Mouse (Mus musculus): ENCODE results near the gene Abi3bp.

The Abi3bp gene

GRCm38 (mm10) chr16:56686747-56687146, 209.1 kb downstream of the Abi3bp start:
- DNase-seq (ENCODE audit: low spot score in 2 of 2), result no peak

DNA sequence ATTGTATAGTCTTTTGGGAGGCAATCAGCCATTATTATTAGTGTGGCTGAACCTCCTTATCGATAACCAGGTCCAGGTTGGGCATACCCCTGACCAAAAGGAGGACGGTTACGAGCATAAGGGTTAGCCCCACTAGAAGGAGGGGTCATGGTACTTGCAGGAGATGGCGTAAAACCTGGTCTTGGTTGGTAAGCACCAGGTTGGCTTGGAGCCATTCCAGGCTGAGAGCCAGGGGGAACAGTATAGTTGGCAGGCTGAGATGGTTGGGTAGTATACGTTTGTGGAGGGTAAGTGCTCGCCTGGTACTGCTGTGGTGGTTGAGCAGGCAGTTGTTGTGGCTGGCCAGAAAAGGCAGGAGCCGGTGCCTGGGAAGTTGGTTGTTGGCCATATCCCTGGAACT, 213.0 kb downstream of the Abi3bp start:
- no peak for DNase-seq (ENCODE audit: low spot score in 2 of 2)

- DNase-seq (ENCODE audit: low spot score in 2 of 2), result no peak
Observed at GRCm38 (mm10) chr16:56696448-56696847, 218.8 kb downstream of the Abi3bp start.

GRCm38 (mm10) chr16:56700898-56701297, 223.2 kb downstream of the Abi3bp start:
- no peak for DNase-seq (ENCODE audit: low spot score in 2 of 2)

DNA sequence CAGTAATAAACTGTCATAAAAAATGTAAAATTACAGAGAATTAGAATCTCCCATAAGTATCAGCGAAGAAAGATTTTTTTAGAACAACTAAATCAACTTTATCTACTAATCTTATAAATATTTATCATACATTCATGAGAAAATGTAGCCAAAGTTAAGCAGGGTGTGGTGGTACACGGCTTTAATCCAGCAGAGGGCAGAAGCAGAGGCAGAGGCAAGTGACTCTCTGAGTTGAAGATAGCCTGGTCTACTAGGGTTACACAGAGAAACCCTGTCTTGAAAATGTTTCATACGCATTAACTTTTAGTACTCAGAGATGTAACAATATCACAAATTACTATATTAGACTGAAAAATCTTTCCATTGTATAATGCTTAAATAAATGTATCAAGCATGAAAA, 228.1 kb downstream of the Abi3bp start:
- DNase-seq (ENCODE audit: low spot score in 2 of 2), result no peak

DNA sequence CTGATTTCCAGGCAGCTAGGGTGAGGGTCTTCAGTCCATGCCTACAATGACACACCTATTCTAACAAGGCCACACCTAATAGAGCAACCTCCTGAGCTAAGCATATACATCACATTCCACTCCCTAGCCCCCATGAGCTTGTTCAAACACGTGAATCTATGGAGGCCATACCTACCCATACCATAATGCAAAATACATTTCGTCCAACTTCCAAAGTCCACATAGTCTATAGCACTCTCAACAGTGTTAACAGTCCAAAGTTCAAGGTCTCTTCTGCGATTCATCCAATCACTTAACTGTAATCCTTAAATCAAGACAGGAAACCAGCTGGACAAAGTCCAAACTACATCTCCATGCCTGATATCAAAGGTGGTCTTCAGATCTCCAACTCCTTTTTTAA, 232.4 kb downstream of the Abi3bp start:
- DNase-seq (ENCODE audit: low spot score in 2 of 2), result no peak

DNA sequence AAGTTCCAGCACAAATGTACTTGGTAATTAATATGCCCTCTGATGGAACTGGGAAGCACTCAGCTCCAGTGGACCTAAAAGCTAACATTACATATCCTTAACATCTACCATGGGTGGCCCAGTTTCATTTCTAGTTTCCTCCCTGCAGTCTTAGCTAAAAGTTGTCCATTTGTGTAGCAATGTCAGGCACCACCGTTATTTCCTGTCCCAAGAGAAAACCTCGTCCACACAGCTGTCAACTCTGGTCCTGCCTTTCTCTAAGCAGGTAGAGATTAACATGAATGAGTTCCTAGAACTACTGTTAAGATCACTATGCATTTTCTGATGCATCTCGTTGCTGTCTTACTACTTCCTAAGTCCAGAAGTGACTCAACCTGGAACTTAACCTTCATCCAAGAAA, 237.9 kb downstream of the Abi3bp start:
- DNase-seq (ENCODE audit: low spot score in 2 of 2), result no peak

DNA sequence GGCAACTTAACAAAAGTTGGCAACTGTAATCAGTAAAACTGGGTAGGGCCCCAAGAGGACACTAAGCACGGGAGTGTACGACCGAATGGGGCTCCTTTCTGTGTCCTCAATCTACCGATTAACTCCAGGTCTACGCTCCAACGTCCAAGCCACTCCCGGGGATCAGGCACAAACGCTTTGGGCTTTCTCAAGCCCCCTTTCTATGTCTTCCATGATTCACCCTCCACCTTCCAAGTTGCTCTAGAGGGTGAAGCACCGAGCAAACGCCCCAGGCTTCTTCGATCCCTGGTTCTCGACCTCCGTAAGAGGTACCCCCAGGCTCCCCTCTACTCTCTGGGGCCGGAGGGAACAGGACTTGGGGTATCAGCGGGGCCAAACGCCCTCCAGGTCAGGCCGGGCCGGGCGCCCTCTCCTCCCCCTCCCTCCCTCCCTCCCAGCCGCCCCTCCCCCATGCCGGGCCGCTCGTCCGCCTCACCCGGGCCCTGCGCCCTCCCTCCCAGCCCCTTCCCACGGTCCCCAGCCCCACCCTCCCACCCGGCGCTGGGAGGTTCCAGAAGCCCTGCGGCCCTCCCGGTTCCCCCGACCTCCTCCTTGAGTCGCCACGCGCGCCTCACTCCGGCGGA, 239.0 kb downstream of the Abi3bp start:
- DNase-seq (ENCODE audit: low spot score in 2 of 2), result peak in 1 of 2 experiments; percentile 43

DNA sequence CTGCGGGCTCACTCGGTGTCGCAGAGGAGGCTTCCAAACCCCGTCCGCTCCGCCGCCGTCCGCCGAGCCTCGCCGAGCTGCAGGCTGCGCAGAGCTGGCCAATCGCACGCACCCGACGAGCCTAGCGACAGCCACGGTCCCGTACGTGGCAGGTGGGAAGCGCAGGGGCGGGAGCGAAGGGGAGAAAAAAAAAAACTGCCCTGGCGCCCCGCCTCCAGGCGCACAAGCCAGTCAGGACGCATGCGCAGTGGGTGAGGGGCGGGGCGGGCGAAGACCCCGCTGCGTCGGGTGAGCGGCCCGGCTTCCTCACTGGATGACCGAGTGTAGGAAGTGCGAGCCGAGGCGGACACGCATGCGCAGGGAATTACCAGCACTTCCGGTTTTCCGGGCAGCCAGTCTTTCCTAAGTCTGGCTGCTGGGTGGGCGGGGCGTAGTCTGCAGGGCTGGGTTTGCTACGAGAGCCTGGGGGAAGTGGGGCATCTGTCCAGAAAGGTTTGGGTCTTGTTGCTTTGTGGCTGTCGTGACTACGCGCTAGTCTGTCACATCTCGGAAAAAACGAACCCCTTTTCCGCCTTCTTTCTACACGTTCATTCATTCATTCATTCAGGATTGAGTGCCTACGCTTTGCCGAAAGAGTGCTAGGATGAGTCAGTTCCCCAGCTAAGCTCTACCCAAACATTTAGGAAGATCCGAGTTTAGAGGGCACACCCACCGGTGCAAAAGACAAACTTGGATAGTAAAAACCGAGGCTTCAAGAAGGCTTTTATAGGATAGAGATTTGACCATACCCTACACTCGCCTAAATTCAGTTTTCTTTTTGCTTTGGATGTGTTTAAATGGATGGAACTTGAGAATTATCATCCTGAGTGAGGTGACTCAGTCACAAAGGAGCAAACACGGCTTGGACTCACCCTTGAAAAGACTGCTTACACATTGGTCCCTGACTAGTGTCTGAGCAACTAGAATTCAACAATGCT, 239.8 kb downstream of the Abi3bp start, which contains the start of gene Tfg:
Tfg (minus strand) TSS at position 227 of the 977 bp plus-strand sequence.
- DNase-seq (ENCODE audit: low spot score in 2 of 2), result peak; percentile 98 to 99

DNA sequence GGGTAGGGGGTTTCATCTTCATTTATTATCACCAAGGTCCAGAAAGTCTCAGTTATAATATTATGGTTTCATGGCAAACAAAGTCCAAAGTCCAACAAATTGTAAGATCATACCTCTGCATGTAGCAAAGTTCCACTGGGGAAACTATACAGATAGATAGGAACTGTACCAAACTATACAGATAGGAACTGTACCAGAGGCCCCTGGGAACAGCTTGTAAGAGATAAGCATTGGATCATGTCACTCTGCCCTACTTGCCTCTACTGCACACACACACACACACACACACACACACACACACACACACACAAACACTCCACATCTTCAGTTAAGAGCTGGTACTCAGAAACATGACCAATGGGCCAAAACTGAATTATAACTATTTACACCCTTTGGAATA, 241.4 kb downstream of the Abi3bp start:
- no peak for DNase-seq (ENCODE audit: low spot score in 2 of 2)

DNA sequence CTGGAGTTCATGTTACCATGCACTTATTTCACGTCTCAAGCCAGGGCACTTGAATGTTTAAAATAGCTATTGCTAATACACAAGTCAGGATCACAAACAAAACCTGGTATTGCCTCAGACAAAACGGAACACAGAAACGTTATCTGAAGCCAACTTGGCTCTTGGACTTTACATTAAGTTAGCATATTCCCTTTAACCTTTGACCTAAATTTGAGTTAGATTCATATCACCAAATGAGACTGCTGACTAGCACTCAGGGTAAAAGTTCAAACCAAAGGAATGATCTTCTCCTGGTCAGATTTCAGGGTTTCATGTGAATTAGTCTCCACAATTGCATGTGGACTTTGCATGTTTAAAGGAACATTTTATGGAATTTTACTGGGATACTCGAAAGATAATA, 244.7 kb downstream of the Abi3bp start:
- no peak for DNase-seq (ENCODE audit: low spot score in 2 of 2)

GRCm38 (mm10) chr16:56724927-56725326, 247.2 kb downstream of the Abi3bp start:
- DNase-seq (ENCODE audit: low spot score in 2 of 2), result no peak

- DNase-seq (ENCODE audit: low spot score in 2 of 2), result no peak
Observed at GRCm38 (mm10) chr16:56729060-56729459, 251.4 kb downstream of the Abi3bp start.

Data from thymus, postnatal 10 days (tissue).